Mouse (Mus musculus) cerebellum, postnatal 25 days (tissue): ENCODE results near the gene Rab38.

Source experiments
- DNase-seq, 2 experiments: peaks; one replicate each; pipeline ENCODE4 v3.0.0; 2021; ENCODE audit warnings: mixed read lengths in 2 of 2

Rab38 gene

GRCm38 (mm10) chr7:88429786-88430691, at the start of gene Rab38:
Gene Rab38 (plus strand): TSS chr7:88430273.
- peak; percentile 10 to 14 for DNase-seq

GRCm38 (mm10) chr7:88394568-88394967, 35.5 kb upstream of the Rab38 start:
- DNase-seq, result no peak

- no peak for DNase-seq
Observed at GRCm38 (mm10) chr7:88395745-88396144, 34.3 kb upstream of the Rab38 start.

- DNase-seq, result no peak
Observed at GRCm38 (mm10) chr7:88405311-88405710, 24.8 kb upstream of the Rab38 start.

GRCm38 (mm10) chr7:88406466-88406865, 23.6 kb upstream of the Rab38 start:
- DNase-seq, result no peak

GRCm38 (mm10) chr7:88421821-88422220, 8.3 kb upstream of the Rab38 start:
- DNase-seq, result no peak

- DNase-seq, result no peak
Observed at GRCm38 (mm10) chr7:88423889-88424288, 6.2 kb upstream of the Rab38 start.

- no peak for DNase-seq
Observed at GRCm38 (mm10) chr7:88425744-88426143, 4.3 kb upstream of the Rab38 start.

GRCm38 (mm10) chr7:88427484-88427883, 2.6 kb upstream of the Rab38 start:
- DNase-seq, result no peak

- DNase-seq, result no peak
Observed at GRCm38 (mm10) chr7:88430692-88431084, 615 bp downstream of the Rab38 start.

- no peak for DNase-seq
Observed at GRCm38 (mm10) chr7:88440301-88440700, 10.2 kb downstream of the Rab38 start.

GRCm38 (mm10) chr7:88442649-88443048, 12.6 kb downstream of the Rab38 start:
- DNase-seq, result no peak

GRCm38 (mm10) chr7:88443435-88443834, 13.4 kb downstream of the Rab38 start:
- DNase-seq, result no peak

GRCm38 (mm10) chr7:88445320-88445903, 15.3 kb downstream of the Rab38 start:
- DNase-seq, result no peak

GRCm38 (mm10) chr7:88453234-88453633, 23.2 kb downstream of the Rab38 start:
- no peak for DNase-seq

- DNase-seq, result no peak
Observed at GRCm38 (mm10) chr7:88457827-88458226, 27.8 kb downstream of the Rab38 start.

GRCm38 (mm10) chr7:88467754-88468153, 37.7 kb downstream of the Rab38 start:
- DNase-seq, result no peak

- DNase-seq, result no peak
Observed at GRCm38 (mm10) chr7:88482110-88482619, 52.1 kb downstream of the Rab38 start.

GRCm38 (mm10) chr7:88482628-88483027, 52.6 kb downstream of the Rab38 start:
- DNase-seq, result no peak

- no peak for DNase-seq
Observed at GRCm38 (mm10) chr7:88491020-88491419, 60.9 kb downstream of the Rab38 start.

GRCm38 (mm10) chr7:88502217-88502817, 72.2 kb downstream of the Rab38 start:
- no peak for DNase-seq

GRCm38 (mm10) chr7:88509748-88510147, 79.7 kb downstream of the Rab38 start:
- no peak for DNase-seq

GRCm38 (mm10) chr7:88522481-88522880, 92.4 kb downstream of the Rab38 start:
- no peak for DNase-seq
